Mouse (Mus musculus): ENCODE data around the gene Adprhl1. TPM values are rescaled to one million over a fixed set of nuclear protein-coding genes. Genes with fewer than 3 reads are reported as not detected.
A peak's percentile ranks its signal among the peaks of the same experiment; 100 is the strongest.

Gene Adprhl1
- total and polyA plus RNA-seq, 2 experiments from 2014 or later = 252 to 337 TPM

DNA sequence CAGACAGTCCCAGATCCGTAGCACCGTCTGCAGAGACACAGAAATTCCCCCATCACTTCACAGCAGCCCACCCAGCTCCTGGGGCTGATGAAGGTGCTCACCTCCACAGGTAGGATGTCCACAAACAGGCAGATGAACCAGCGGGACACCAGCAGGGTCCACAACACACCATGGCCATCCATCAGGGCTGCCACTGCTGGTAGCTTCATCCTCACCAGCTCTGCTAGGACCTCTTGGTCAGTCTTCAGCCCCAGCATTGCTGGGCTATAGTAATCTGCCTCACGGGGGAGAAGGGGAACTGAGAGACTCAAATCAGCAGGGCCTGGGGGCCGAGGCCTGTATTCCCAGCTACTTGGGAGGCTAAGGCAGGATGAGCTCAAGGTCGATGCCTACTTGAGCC, 74.5 kb downstream of the Adprhl1 start:
- ATAC-seq (ENCODE audit: insufficient read depth, low read depth) = no peak
- no peak overlapping the region for H3K4me2 ChIP-seq (ENCODE audit: low read depth, low read length)
- H3K4me1 ChIP-seq (ENCODE audit: control insufficient read depth, insufficient read depth) = peaks cover 24% of the 10 kb centered on the region
- no peaks in the 10 kb centered on the region for H3K27me3 ChIP-seq (ENCODE audit: control insufficient read depth, insufficient read depth, low read length)
- no peak overlapping the region for H3K27ac ChIP-seq (ENCODE audit: low read depth)
- 63% methylated on average over 6 of the region's 6 CpGs for WGBS
- H3K9me3 ChIP-seq (replicated peaks; ENCODE audit: control insufficient read depth, low read length) = no peaks in the 10 kb centered on the region
- H3K9ac ChIP-seq (replicated peaks; ENCODE audit: low read depth, low read length) = no peak overlapping the region
- H3K36me3 ChIP-seq (replicated peaks; ENCODE audit: control insufficient read depth, insufficient read depth, low read length) = peaks cover 27% of the 10 kb centered on the region
- no peak overlapping the region for H3K4me3 ChIP-seq (ENCODE audit: low read depth, low read length)
- TF ChIP-seq EP300 (IDR thresholded peaks at IDR 0.05; ENCODE audit: low read depth) (no peak), CTCF (IDR thresholded peaks at IDR 0.05; ENCODE audit: low read depth) (no peak)
- no peak for DNase-seq (ENCODE audit: low spot score)

- no peaks in the 10 kb centered on the region for H3K9me3 ChIP-seq (replicated peaks; ENCODE audit: control insufficient read depth, low read length)
- DNase-seq (ENCODE audit: low spot score) (no peak), ATAC-seq (ENCODE audit: insufficient read depth, low read depth) (no peak)
- WGBS = 93% methylated on average over 5 of the region's 5 CpGs
- H3K4me1 ChIP-seq (ENCODE audit: control insufficient read depth, insufficient read depth) = peaks cover 24% of the 10 kb centered on the region
- peaks cover 40% of the 10 kb centered on the region for H3K36me3 ChIP-seq (replicated peaks; ENCODE audit: control insufficient read depth, insufficient read depth, low read length)
- no peak overlapping the region for H3K4me3 ChIP-seq (ENCODE audit: low read depth, low read length)
- no peak overlapping the region for H3K4me2 ChIP-seq (ENCODE audit: low read depth, low read length)
- H3K27ac ChIP-seq (ENCODE audit: low read depth) = no peak overlapping the region
- TF ChIP-seq CTCF (IDR thresholded peaks at IDR 0.05; ENCODE audit: low read depth) = no peak
- TF ChIP-seq EP300 (IDR thresholded peaks at IDR 0.05; ENCODE audit: low read depth) = no peak
- no peaks in the 10 kb centered on the region for H3K27me3 ChIP-seq (ENCODE audit: control insufficient read depth, insufficient read depth, low read length)
- no peak overlapping the region for H3K9ac ChIP-seq (replicated peaks; ENCODE audit: low read depth, low read length)
These were observed 75.8 kb downstream of the Adprhl1 start for GRCm38 (mm10) chr8:13178137-13178536.

- H3K4me2 ChIP-seq (ENCODE audit: low read depth, low read length) = no peak overlapping the region
These were observed 76.6 kb downstream of the Adprhl1 start for GRCm38 (mm10) chr8:13177173-13177852.

GRCm38 (mm10) chr8:13175650-13176049, 78.3 kb downstream of the Adprhl1 start:
- Histone ChIP-seq H3K36me3 (replicated peaks; ENCODE audit: control insufficient read depth, insufficient read depth, low read length) (peaks cover 62% of the 10 kb centered on the region), H3K4me3 (ENCODE audit: low read depth, low read length) (no peak overlapping the region), H3K9ac (replicated peaks; ENCODE audit: low read depth, low read length) (no peak overlapping the region), H3K4me2 (ENCODE audit: low read depth, low read length) (no peak overlapping the region), H3K27me3 (ENCODE audit: control insufficient read depth, insufficient read depth, low read length) (no peaks in the 10 kb centered on the region), H3K9me3 (replicated peaks; ENCODE audit: control insufficient read depth, low read length) (no peaks in the 10 kb centered on the region), H3K4me1 (ENCODE audit: control insufficient read depth, insufficient read depth) (peaks cover 13% of the 10 kb centered on the region; the same call in 1 of the 2 replicates), H3K27ac (ENCODE audit: low read depth) (no peak overlapping the region)
- 83% methylated on average over 1 of the region's 1 CpGs for WGBS
- TF ChIP-seq EP300 (IDR thresholded peaks at IDR 0.05; ENCODE audit: low read depth) (no peak), CTCF (IDR thresholded peaks at IDR 0.05; ENCODE audit: low read depth) (no peak)
- DNase-seq (ENCODE audit: low spot score) = no peak
- ATAC-seq (ENCODE audit: insufficient read depth, low read depth) = no peak

More at GRCm38 (mm10) chr8:13177173-13177852, 76.6 kb downstream of the Adprhl1 start:
- DNase-seq (ENCODE audit: low spot score) (no peak), ATAC-seq (ENCODE audit: insufficient read depth, low read depth) (no peak)
- H3K4me1 ChIP-seq (ENCODE audit: control insufficient read depth, insufficient read depth) = peaks cover 24% of the 10 kb centered on the region
- no peaks in the 10 kb centered on the region for H3K27me3 ChIP-seq (ENCODE audit: control insufficient read depth, insufficient read depth, low read length)
- peaks cover 48% of the 10 kb centered on the region for H3K36me3 ChIP-seq (replicated peaks; ENCODE audit: control insufficient read depth, insufficient read depth, low read length)
- H3K9ac ChIP-seq (replicated peaks; ENCODE audit: low read depth, low read length) = no peak overlapping the region
- WGBS = 87% methylated on average over 7 of the region's 7 CpGs
- no peak for TF ChIP-seq EP300 (IDR thresholded peaks at IDR 0.05; ENCODE audit: low read depth)
- H3K4me3 ChIP-seq (ENCODE audit: low read depth, low read length) = no peak overlapping the region
- H3K9me3 ChIP-seq (replicated peaks; ENCODE audit: control insufficient read depth, low read length) = no peaks in the 10 kb centered on the region
- H3K27ac ChIP-seq (ENCODE audit: low read depth) = no peak overlapping the region

DNA sequence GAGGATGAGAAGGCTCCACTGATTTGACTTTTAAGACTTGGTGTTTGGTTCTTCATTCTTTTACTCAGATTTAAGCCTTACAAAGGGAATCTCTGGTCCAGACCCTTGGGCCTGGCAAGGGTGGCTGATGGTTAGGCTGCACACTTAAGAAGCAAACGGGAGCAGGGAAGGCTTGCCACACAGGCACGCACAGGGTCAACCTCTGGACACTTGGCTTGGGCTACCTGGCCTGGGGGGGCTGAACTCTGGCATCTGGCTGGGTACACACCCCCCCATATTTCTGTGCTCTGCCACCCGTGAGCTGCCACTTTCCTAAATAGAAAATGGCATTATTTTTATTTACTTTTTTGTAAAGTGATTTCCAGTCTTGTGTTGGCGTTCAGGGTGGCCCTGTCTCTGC, 79.2 kb downstream of the Adprhl1 start:
- peaks cover 70% of the 10 kb centered on the region for H3K36me3 ChIP-seq (replicated peaks; ENCODE audit: control insufficient read depth, insufficient read depth, low read length)
- WGBS = 85% methylated on average over 4 of the region's 4 CpGs
- no peak overlapping the region for H3K27ac ChIP-seq (ENCODE audit: low read depth)
- no peak for TF ChIP-seq EP300 (IDR thresholded peaks at IDR 0.05; ENCODE audit: low read depth)
- no peak for TF ChIP-seq CTCF (IDR thresholded peaks at IDR 0.05; ENCODE audit: low read depth)
- H3K4me2 ChIP-seq (ENCODE audit: low read depth, low read length) = no peak overlapping the region
- no peaks in the 10 kb centered on the region for H3K27me3 ChIP-seq (ENCODE audit: control insufficient read depth, insufficient read depth, low read length)
- ATAC-seq (ENCODE audit: insufficient read depth, low read depth) (no peak), DNase-seq (ENCODE audit: low spot score) (no peak)
- H3K9me3 ChIP-seq (replicated peaks; ENCODE audit: control insufficient read depth, low read length) = no peaks in the 10 kb centered on the region
- no peak overlapping the region for H3K9ac ChIP-seq (replicated peaks; ENCODE audit: low read depth, low read length)
- no peak overlapping the region for H3K4me3 ChIP-seq (ENCODE audit: low read depth, low read length)
- peaks cover 10% of the 10 kb centered on the region; the same call in 1 of the 2 replicates for H3K4me1 ChIP-seq (ENCODE audit: control insufficient read depth, insufficient read depth)

DNA sequence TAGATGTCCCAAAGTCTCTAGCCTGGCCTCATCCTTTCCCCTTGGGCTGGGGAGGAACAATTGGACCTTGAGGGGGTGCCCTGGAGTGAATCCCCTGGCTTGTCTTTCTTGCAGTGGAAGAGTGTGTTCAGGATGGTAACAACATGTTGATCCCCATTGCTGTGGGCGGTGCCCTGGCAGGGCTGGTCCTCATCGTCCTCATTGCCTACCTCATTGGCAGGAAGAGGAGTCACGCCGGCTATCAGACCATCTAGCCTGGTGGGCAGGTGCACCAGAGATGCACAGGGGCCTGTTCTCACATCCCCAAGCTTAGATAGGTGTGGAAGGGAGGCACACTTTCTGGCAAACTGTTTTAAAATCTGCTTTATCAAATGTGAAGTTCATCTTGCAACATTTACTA, 79.7 kb downstream of the Adprhl1 start:
- no peak for TF ChIP-seq CTCF (IDR thresholded peaks at IDR 0.05; ENCODE audit: low read depth)
- no peak for TF ChIP-seq EP300 (IDR thresholded peaks at IDR 0.05; ENCODE audit: low read depth)
- H3K27me3 ChIP-seq (ENCODE audit: control insufficient read depth, insufficient read depth, low read length) = no peaks in the 10 kb centered on the region
- H3K4me3 ChIP-seq (ENCODE audit: low read depth, low read length) = no peak overlapping the region
- ATAC-seq (ENCODE audit: insufficient read depth, low read depth) = no peak
- H3K36me3 ChIP-seq (replicated peaks; ENCODE audit: control insufficient read depth, insufficient read depth, low read length) = peaks cover 73% of the 10 kb centered on the region
- no peaks in the 10 kb centered on the region for H3K9me3 ChIP-seq (replicated peaks; ENCODE audit: control insufficient read depth, low read length)
- 89% methylated on average over 4 of the region's 4 CpGs for WGBS
- no peak for DNase-seq (ENCODE audit: low spot score)
- H3K4me1 ChIP-seq (ENCODE audit: control insufficient read depth, insufficient read depth) = peaks cover 9% of the 10 kb centered on the region
- H3K27ac ChIP-seq (ENCODE audit: low read depth) = no peak overlapping the region
- no peak overlapping the region for H3K9ac ChIP-seq (replicated peaks; ENCODE audit: low read depth, low read length)
- H3K4me2 ChIP-seq (ENCODE audit: low read depth, low read length) = no peak overlapping the region

MicroRNAs encoded within 50 kb of the gene (microRNA counts, 519-probe panel; counts per million panel counts)
- microRNA mmu-miR-1968 = not detected

Small RNAs within 50 kb of the gene (microRNA-seq; reads per million reads assigned to microRNA genes)
- gene Mir1968 = 10.9 reads per million, percentile 30 among the genes with 10 or more reads in this experiment

Other genes starting within 250 kb of the Adprhl1 start
- not detected in 2 replicates for gene F7, start 228.1 kb downstream of the Adprhl1 start, total RNA-seq (2014; rRNA removed; ENCODE audit: low replicate concordance)
- not detected in 2 replicates for gene F7, start 228.1 kb downstream of the Adprhl1 start, polyA plus RNA-seq (2015; fragmentation: Nextera tagmentation; extraction: Ambion mirVana)
- gene F10, start 216.9 kb downstream of the Adprhl1 start, total RNA-seq (2014; rRNA removed; ENCODE audit: low replicate concordance) = 0.19 TPM in 1 of 2 replicates, not detected in the other
- gene F10, start 216.9 kb downstream of the Adprhl1 start, polyA plus RNA-seq (2015; fragmentation: Nextera tagmentation; extraction: Ambion mirVana) = 0.22 and 0.37 TPM in 2 replicates
- not detected in 2 replicates for gene Proz, start 193.2 kb downstream of the Adprhl1 start, total RNA-seq (2014; rRNA removed; ENCODE audit: low replicate concordance)
- gene Proz, start 193.2 kb downstream of the Adprhl1 start, polyA plus RNA-seq (2015; fragmentation: Nextera tagmentation; extraction: Ambion mirVana) = 0.10 TPM in 2 replicates
- gene Pcid2, start 148.7 kb downstream of the Adprhl1 start, total RNA-seq (2014; rRNA removed; ENCODE audit: low replicate concordance) = 8.2 and 13.1 TPM in 2 replicates
- 12.4 TPM in 2 replicates for gene Pcid2, start 148.7 kb downstream of the Adprhl1 start, polyA plus RNA-seq (2015; fragmentation: Nextera tagmentation; extraction: Ambion mirVana)
- 140 and 158 TPM in 2 replicates for gene Cul4a, start 148.5 kb downstream of the Adprhl1 start, total RNA-seq (2014; rRNA removed; ENCODE audit: low replicate concordance)
- 81.4 and 88.2 TPM in 2 replicates for gene Cul4a, start 148.5 kb downstream of the Adprhl1 start, polyA plus RNA-seq (2015; fragmentation: Nextera tagmentation; extraction: Ambion mirVana)
- gene Lamp1, start 95.0 kb downstream of the Adprhl1 start, total RNA-seq (2014; rRNA removed; ENCODE audit: low replicate concordance) = 317 and 327 TPM in 2 replicates
- 266 and 267 TPM in 2 replicates for gene Lamp1, start 95.0 kb downstream of the Adprhl1 start, polyA plus RNA-seq (2015; fragmentation: Nextera tagmentation; extraction: Ambion mirVana)
- gene Grtp1, start 53.5 kb downstream of the Adprhl1 start, total RNA-seq (2014; rRNA removed; ENCODE audit: low replicate concordance) = 4.4 and 9.9 TPM in 2 replicates
- 10.0 and 11.9 TPM in 2 replicates for gene Grtp1, start 53.5 kb downstream of the Adprhl1 start, polyA plus RNA-seq (2015; fragmentation: Nextera tagmentation; extraction: Ambion mirVana)
- gene Dcun1d2, start 34.0 kb upstream of the Adprhl1 start, total RNA-seq (2014; rRNA removed; ENCODE audit: low replicate concordance) = 31.8 and 37.7 TPM in 2 replicates
- 27.8 and 30.5 TPM in 2 replicates for gene Dcun1d2, start 34.0 kb upstream of the Adprhl1 start, polyA plus RNA-seq (2015; fragmentation: Nextera tagmentation; extraction: Ambion mirVana)
- 9.0 and 10.8 TPM in 2 replicates for gene Tmco3, start 34.0 kb upstream of the Adprhl1 start, total RNA-seq (2014; rRNA removed; ENCODE audit: low replicate concordance)
- 16.7 and 18.3 TPM in 2 replicates for gene Tmco3, start 34.0 kb upstream of the Adprhl1 start, polyA plus RNA-seq (2015; fragmentation: Nextera tagmentation; extraction: Ambion mirVana)
- gene Tfdp1, start 84.6 kb upstream of the Adprhl1 start, total RNA-seq (2014; rRNA removed; ENCODE audit: low replicate concordance) = 20.9 and 38.6 TPM in 2 replicates
- 47.4 and 48.0 TPM in 2 replicates for gene Tfdp1, start 84.6 kb upstream of the Adprhl1 start, polyA plus RNA-seq (2015; fragmentation: Nextera tagmentation; extraction: Ambion mirVana)
- gene Atp4b, start 142.7 kb upstream of the Adprhl1 start, total RNA-seq (2014; rRNA removed; ENCODE audit: low replicate concordance) = not detected in 2 replicates
- 0.08 and 0.14 TPM in 2 replicates for gene Atp4b, start 142.7 kb upstream of the Adprhl1 start, polyA plus RNA-seq (2015; fragmentation: Nextera tagmentation; extraction: Ambion mirVana)
- gene Grk1, start 150.9 kb upstream of the Adprhl1 start, total RNA-seq (2014; rRNA removed; ENCODE audit: low replicate concordance) = 0.42 TPM in 1 of 2 replicates, not detected in the other
- gene Grk1, start 150.9 kb upstream of the Adprhl1 start, polyA plus RNA-seq (2015; fragmentation: Nextera tagmentation; extraction: Ambion mirVana) = not detected in 2 replicates
- gene Tmem255b, start 181.0 kb upstream of the Adprhl1 start, total RNA-seq (2014; rRNA removed; ENCODE audit: low replicate concordance) = 3.1 and 8.9 TPM in 2 replicates
- 3.3 and 3.6 TPM in 2 replicates for gene Tmem255b, start 181.0 kb upstream of the Adprhl1 start, polyA plus RNA-seq (2015; fragmentation: Nextera tagmentation; extraction: Ambion mirVana)
- 275 and 304 TPM in 2 replicates for gene Gas6, start 240.3 kb upstream of the Adprhl1 start, total RNA-seq (2014; rRNA removed; ENCODE audit: low replicate concordance)
- 175 and 179 TPM in 2 replicates for gene Gas6, start 240.3 kb upstream of the Adprhl1 start, polyA plus RNA-seq (2015; fragmentation: Nextera tagmentation; extraction: Ambion mirVana)